Mouse (Mus musculus) CH12.LX (cell line): Measurements from ENCODE around the gene Cfap52.

Experiments
- CTCF ChIP-seq, 2 experiments: IDR thresholded peaks in 1 of 2; conservative IDR thresholded peaks in 1 of 2; 2 replicates each; pipeline ENCODE4 v1.5.1; 2011 to 2012; ENCODE audit warnings: low read depth in 2 of 2, low read length in 2 of 2, improper control_type of control experiment in 1 of 2, inconsistent platforms in 1 of 2, mild to moderate bottlenecking in 1 of 2, moderate library complexity in 1 of 2
- E2F4 ChIP-seq: IDR thresholded peaks from 2 replicates; pipeline ENCODE4 v1.6.1; 2011; ENCODE audit warnings: low read depth, low read length, improper control_type of control experiment; ENCODE audit not compliant: insufficient replicate concordance
- MAFK ChIP-seq: IDR thresholded peaks from 2 replicates; pipeline ENCODE4 v1.6.1; 2011; ENCODE audit warnings: low read length, improper control_type of control experiment; ENCODE audit not compliant: insufficient replicate concordance
- MAX ChIP-seq: IDR thresholded peaks from 2 replicates; pipeline ENCODE4 v1.6.1; 2011; ENCODE audit warnings: low read length, improper control_type of control experiment
- MEF2A ChIP-seq: IDR thresholded peaks from 2 replicates; pipeline ENCODE4 v1.6.1; 2014; ENCODE audit warnings: low read depth, mild to moderate bottlenecking, inconsistent platforms, low read length, improper control_type of control experiment, borderline replicate concordance
- NELFE ChIP-seq: IDR thresholded peaks from 2 replicates; pipeline ENCODE4 v1.6.1; 2011; ENCODE audit warnings: low read depth, low read length, improper control_type of control experiment
- POLR2A ChIP-seq: IDR thresholded peaks from 2 replicates; pipeline ENCODE4 v1.6.1; 2011; ENCODE audit warnings: low read depth, mild to moderate bottlenecking, improper control_type of control experiment, low read length
- UBTF ChIP-seq: IDR thresholded peaks from 2 replicates; pipeline ENCODE4 v1.6.1; 2012; ENCODE audit warnings: low read depth, mild to moderate bottlenecking, inconsistent platforms, low read length, improper control_type of control experiment, moderate library complexity
- USF1 ChIP-seq: IDR thresholded peaks from 2 replicates; pipeline ENCODE4 v1.6.1; 2014; ENCODE audit warnings: low read depth, mild to moderate bottlenecking, inconsistent platforms, low read length, improper control_type of control experiment
- ZC3H11A ChIP-seq: IDR thresholded peaks from 2 replicates; pipeline ENCODE4 v1.6.1; 2012; ENCODE audit warnings: low read depth, mild to moderate bottlenecking, inconsistent platforms, low read length, improper control_type of control experiment

- TF ChIP-seq E2F4 (no peak), NELFE (no peak), CTCF (conservative IDR thresholded peaks at IDR 0.05 in 1 of 2, IDR thresholded peaks at IDR 0.05 in 1 of 2; ENCODE audit: low read depth in 2 of 2, low read length in 2 of 2) (no peak), ZC3H11A (no peak), MEF2A (no peak), MAX (no peak), MAFK (no peak), POLR2A (no peak), USF1 (no peak), UBTF (no peak)
Observed at GRCm38 (mm10) chr11:67917126-67917525, 48.3 kb downstream of the Cfap52 start.
